Mouse (Mus musculus) heart, embryonic 13.5 days (tissue): ENCODE measurements around the gene Slit3. TPM values are rescaled to one million over a fixed set of nuclear protein-coding genes. Genes with fewer than 3 reads are reported as not detected.

ENCODE experiments used
- ATAC-seq: fragments of 200-750 bp; cut with Nextera tagmentation; 2 replicates; pipeline ENCODE4 v1.8.0; 2017; ENCODE audit warnings: moderate TSS enrichment; ENCODE audit not compliant: insufficient number of reproducible peaks, low FRiP score, low TSS enrichment; ENCODE audit errors: extremely low read depth
- H3K27ac ChIP-seq: fragments of 300-500 bp; sonication (generic); replicated peaks from 2 replicates; pipeline ENCODE4 v1.5.1; 2015; ENCODE audit warnings: moderate library complexity, mild to moderate bottlenecking, inconsistent platforms
- H3K27me3 ChIP-seq: fragments of 300-500 bp; sonication (generic); replicated peaks from 2 replicates; pipeline ENCODE4 v1.6.1; 2015; ENCODE audit warnings: mild to moderate bottlenecking, inconsistent platforms
- H3K36me3 ChIP-seq: fragments of 300-500 bp; sonication (generic); 2 replicates; pipeline ENCODE4 v1.6.1; 2015; ENCODE audit warnings: mild to moderate bottlenecking, inconsistent platforms
- H3K4me1 ChIP-seq: fragments of 300-500 bp; sonication (generic); 2 replicates; pipeline ENCODE4 v1.6.1; 2015; ENCODE audit warnings: inconsistent platforms
- H3K4me2 ChIP-seq: fragments of 300-500 bp; sonication (generic); 2 replicates; pipeline ENCODE4 v1.6.1; 2015; ENCODE audit warnings: inconsistent platforms, mild to moderate bottlenecking, moderate library complexity
- H3K4me3 ChIP-seq: fragments of 300-500 bp; sonication (generic); 2 replicates; pipeline ENCODE4 v1.5.1; 2015; ENCODE audit warnings: moderate library complexity, mild to moderate bottlenecking, inconsistent platforms
- H3K9ac ChIP-seq: fragments of 300-500 bp; sonication (generic); 2 replicates; pipeline ENCODE4 v1.6.1; 2015; ENCODE audit warnings: inconsistent platforms, mild to moderate bottlenecking, moderate library complexity
- H3K9me3 ChIP-seq: fragments of 300-500 bp; sonication (generic); 2 replicates; pipeline ENCODE4 v1.6.1; 2016; ENCODE audit warnings: inconsistent platforms
- WGBS: fragments of 180-500 bp; shearing (Covaris S2); methylation state at CpG from one replicate; pipeline ENCODE4 v1.1.7; 2015; ENCODE audit warnings: mixed read lengths; 5-methylcytosine and 5-hydroxymethylcytosine counted together
- polyA plus RNA-seq: library from polyadenylated mRNA; unstranded; fragments of >200 nt; fragmentation: Nextera tagmentation; extraction: Ambion mirVana; gene quantifications from 2 replicates; pipeline ENCODE4 v1.2.1, GENCODE M21; 2015

The Slit3 gene
- polyA plus RNA-seq, 1 experiment from 2014 or later, result 12.5 TPM

- 84% methylated on average over 7 of the region's 7 CpGs for WGBS
- Histone ChIP-seq H3K27ac (no peak overlapping the region), H3K9ac (no peak overlapping the region), H3K27me3 (no peaks in the 10 kb centered on the region), H3K4me3 (no peak overlapping the region), H3K36me3 (no peaks in the 10 kb centered on the region), H3K4me2 (no peak overlapping the region), H3K9me3 (no peaks in the 10 kb centered on the region), H3K4me1 (peaks cover 26% of the 10 kb centered on the region)
- no peak for ATAC-seq
Measured at GRCm38 (mm10) chr11:35155281-35155680, 34.3 kb downstream of the Slit3 start.

DNA sequence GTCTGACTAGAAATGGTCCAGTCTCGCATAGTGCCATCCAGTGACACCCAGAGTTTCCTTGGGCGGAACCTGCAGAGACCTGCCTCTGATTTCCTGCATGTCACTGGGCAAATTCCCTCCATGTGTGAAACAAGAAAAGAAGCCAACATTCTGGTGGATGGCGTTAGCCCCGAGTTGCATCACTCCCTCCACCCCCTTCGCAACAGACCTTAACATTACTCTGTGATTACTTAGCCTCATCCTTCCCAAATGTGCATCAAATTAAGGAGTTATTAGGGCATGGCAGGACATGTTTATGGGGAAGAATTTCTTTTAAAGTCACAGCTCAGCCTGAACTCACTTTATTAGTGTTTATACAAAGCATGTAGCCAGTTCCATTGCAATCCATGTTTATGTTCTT lies 35.7 kb downstream of the Slit3 start:
- Histone ChIP-seq H3K4me3 (no peak overlapping the region), H3K9ac (no peak overlapping the region), H3K27me3 (no peaks in the 10 kb centered on the region), H3K27ac (no peak overlapping the region), H3K4me2 (no peak overlapping the region), H3K9me3 (no peaks in the 10 kb centered on the region), H3K36me3 (no peaks in the 10 kb centered on the region), H3K4me1 (peaks cover 26% of the 10 kb centered on the region)
- ATAC-seq, result no peak
- 78% methylated on average over 5 of the region's 5 CpGs for WGBS

DNA sequence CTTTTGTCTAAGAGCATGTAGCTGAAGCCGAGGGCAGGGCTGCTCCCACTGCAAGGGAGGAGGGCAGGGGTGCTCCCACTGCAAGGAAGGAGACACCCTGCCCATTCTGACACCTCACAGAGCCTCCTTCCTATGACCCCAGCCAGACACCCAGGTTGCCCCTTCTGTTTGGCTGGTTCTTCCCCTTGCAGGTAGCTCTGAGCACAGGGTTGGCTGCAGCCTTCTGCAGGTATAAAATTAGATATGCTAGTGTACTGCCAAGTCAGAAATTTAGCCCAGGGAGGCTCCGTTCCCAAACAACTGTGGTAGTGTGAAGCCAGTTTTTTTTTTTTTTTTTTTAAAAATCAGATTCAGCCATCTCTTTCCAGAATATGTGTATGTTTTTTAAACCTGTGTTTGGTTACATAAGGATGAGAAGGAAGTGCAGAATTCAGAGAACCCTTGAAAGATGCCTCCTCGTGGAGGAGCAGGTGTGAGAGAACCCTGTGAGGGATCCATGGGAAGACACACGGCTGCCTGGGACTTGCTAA lies 39.7 kb downstream of the Slit3 start:
- Histone ChIP-seq H3K36me3 (no peaks in the 10 kb centered on the region), H3K4me3 (no peak overlapping the region), H3K4me1 (peaks cover 4% of the 10 kb centered on the region; the same call in 1 of the 2 replicates), H3K27ac (no peak overlapping the region), H3K9me3 (no peaks in the 10 kb centered on the region), H3K27me3 (no peaks in the 10 kb centered on the region), H3K4me2 (no peak overlapping the region), H3K9ac (no peak overlapping the region)
- WGBS, result 73% methylated on average over 4 of the region's 4 CpGs
- ATAC-seq, result no peak

DNA sequence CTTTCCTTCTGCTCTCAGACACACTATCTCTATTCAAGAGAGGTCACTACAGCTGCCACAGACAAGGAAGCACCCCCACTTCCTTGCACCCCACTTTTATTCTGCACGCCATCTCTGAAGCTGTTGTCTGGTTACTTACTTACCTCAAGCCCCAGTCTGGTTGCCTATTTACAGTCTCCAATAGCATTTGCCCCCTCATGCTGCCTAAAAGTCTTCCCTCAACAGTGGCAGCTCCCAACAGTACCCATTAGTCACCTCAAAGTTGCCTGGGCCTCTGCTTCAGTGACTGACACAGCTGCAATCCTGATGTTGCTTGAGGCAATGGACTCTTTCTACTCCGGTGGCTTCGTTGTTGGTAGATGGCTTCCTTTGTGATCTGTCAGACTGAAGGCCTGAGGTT lies 42.4 kb downstream of the Slit3 start:
- no peaks in the 10 kb centered on the region for H3K27me3 ChIP-seq
- 90% methylated on average over 3 of the region's 3 CpGs for WGBS
- peaks cover 4% of the 10 kb centered on the region; the same call in 1 of the 2 replicates for H3K4me1 ChIP-seq
- H3K4me3 ChIP-seq, result no peak overlapping the region
- no peak for ATAC-seq
- H3K9me3 ChIP-seq, result no peaks in the 10 kb centered on the region
- H3K4me2 ChIP-seq, result no peak overlapping the region
- no peaks in the 10 kb centered on the region for H3K36me3 ChIP-seq
- no peak overlapping the region for H3K9ac ChIP-seq
- H3K27ac ChIP-seq, result no peak overlapping the region

- Histone ChIP-seq H3K4me2 (no peak overlapping the region), H3K9ac (no peak overlapping the region), H3K36me3 (peaks cover 5% of the 10 kb centered on the region; the same call in 1 of the 2 replicates), H3K9me3 (no peaks in the 10 kb centered on the region), H3K27ac (no peak overlapping the region), H3K27me3 (no peaks in the 10 kb centered on the region), H3K4me1 (peaks cover 4% of the 10 kb centered on the region; the same call in 1 of the 2 replicates), H3K4me3 (no peak overlapping the region)
- 65% methylated on average over 8 of the region's 8 CpGs for WGBS
- ATAC-seq, result no peak
Measured at GRCm38 (mm10) chr11:35167176-35167575, 46.2 kb downstream of the Slit3 start.

DNA sequence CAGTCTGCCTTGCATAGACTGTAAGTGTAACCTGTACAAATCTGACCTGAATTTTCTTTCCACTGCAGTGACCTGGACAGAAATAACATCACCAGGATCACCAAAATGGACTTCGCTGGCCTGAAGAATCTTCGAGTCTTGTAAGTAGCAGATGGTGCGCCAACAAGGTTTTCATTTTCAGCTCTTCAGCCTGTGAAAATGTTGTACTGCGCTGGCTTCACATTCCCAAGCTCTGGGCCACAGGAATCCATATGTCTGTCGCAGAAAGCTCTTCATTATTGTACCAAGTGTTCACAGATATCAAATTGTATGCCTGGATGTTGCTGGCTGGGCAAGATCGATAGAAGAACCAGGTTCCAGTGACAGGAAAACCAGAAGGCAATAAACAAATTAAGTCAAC lies 50.5 kb downstream of the Slit3 start:
- Histone ChIP-seq H3K27ac (no peak overlapping the region), H3K27me3 (no peaks in the 10 kb centered on the region), H3K4me2 (no peak overlapping the region), H3K9ac (no peak overlapping the region), H3K4me3 (no peak overlapping the region), H3K36me3 (peaks cover 13% of the 10 kb centered on the region; the same call in 1 of the 2 replicates), H3K9me3 (no peaks in the 10 kb centered on the region), H3K4me1 (no peaks in the 10 kb centered on the region)
- WGBS, result 83% methylated on average over 6 of the region's 6 CpGs
- no peak for ATAC-seq

DNA sequence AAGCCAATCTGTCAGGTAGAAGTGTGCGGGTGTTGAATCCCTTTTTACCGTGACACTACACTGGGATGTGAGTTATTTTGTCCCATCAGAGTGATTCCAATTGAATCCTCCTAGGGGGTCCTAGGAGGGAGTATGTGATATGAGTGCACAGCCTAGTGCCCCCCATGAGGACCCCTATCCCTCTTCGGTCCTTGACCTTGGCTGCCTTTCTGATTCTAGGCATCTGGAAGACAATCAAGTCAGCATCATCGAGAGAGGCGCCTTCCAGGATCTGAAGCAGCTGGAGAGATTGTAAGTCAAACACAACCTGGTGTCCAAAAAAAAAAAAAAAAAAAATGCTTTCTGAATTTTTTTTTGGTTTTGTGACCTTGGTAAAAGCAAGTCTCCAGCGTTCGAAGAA lies 56.5 kb downstream of the Slit3 start:
- H3K9ac ChIP-seq, result no peak overlapping the region
- no peak for ATAC-seq
- no peak overlapping the region for H3K4me3 ChIP-seq
- H3K9me3 ChIP-seq, result no peaks in the 10 kb centered on the region
- no peak overlapping the region for H3K27ac ChIP-seq
- H3K36me3 ChIP-seq, result 0 out of 2 replicates have a peak, but pooled peaks cover 6% of the 10 kb centered on the region
- no peaks in the 10 kb centered on the region for H3K27me3 ChIP-seq
- H3K4me1 ChIP-seq, result peaks cover 9% of the 10 kb centered on the region
- H3K4me2 ChIP-seq, result no peak overlapping the region
- WGBS, result 68% methylated on average over 7 of the region's 7 CpGs

- no peak for ATAC-seq
- Histone ChIP-seq H3K9ac (no peak overlapping the region), H3K4me3 (no peak overlapping the region), H3K27ac (no peak overlapping the region), H3K27me3 (no peaks in the 10 kb centered on the region), H3K4me1 (peaks cover 9% of the 10 kb centered on the region), H3K9me3 (no peaks in the 10 kb centered on the region), H3K36me3 (no peaks in the 10 kb centered on the region), H3K4me2 (peak overlapping the region; percentile 31)
- 57% methylated on average over 24 of the region's 24 CpGs for WGBS
Measured at GRCm38 (mm10) chr11:35178144-35178817, 57.3 kb downstream of the Slit3 start.

DNA sequence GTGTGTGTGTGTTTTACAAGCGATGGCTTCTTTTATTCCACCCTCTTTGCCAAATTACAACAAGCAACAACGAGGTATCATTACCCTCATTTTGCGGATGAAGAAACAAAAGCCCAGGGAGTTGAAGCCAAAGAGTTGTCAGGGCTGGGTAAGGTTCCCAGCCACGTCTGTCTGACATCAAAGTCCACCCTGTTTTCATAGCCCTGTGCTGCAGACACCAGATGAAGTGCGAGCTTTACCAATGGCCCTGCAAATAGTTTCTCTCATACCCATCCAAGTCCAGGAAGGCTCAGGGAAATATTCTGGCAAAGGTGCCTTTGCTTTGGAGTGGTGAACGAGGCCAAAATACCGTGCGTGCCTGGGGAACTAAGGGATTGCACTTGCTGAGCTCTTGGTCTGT lies 58.3 kb downstream of the Slit3 start:
- WGBS, result 72% methylated on average over 8 of the region's 8 CpGs
- ATAC-seq, result no peak
- Histone ChIP-seq H3K36me3 (no peaks in the 10 kb centered on the region), H3K9me3 (no peaks in the 10 kb centered on the region), H3K27me3 (no peaks in the 10 kb centered on the region), H3K4me2 (no peak overlapping the region), H3K4me3 (no peak overlapping the region), H3K27ac (no peak overlapping the region), H3K4me1 (peaks cover 9% of the 10 kb centered on the region), H3K9ac (no peak overlapping the region)

GRCm38 (mm10) chr11:35182887-35183286 lies 61.9 kb downstream of the Slit3 start:
- no peak overlapping the region for H3K4me3 ChIP-seq
- no peak overlapping the region for H3K27ac ChIP-seq
- H3K9me3 ChIP-seq, result no peaks in the 10 kb centered on the region
- no peak for ATAC-seq
- H3K4me2 ChIP-seq, result no peak overlapping the region
- peaks cover 8% of the 10 kb centered on the region for H3K4me1 ChIP-seq
- peaks cover 7% of the 10 kb centered on the region for H3K36me3 ChIP-seq
- 81% methylated on average over 5 of the region's 5 CpGs for WGBS
- no peaks in the 10 kb centered on the region for H3K27me3 ChIP-seq
- no peak overlapping the region for H3K9ac ChIP-seq

DNA sequence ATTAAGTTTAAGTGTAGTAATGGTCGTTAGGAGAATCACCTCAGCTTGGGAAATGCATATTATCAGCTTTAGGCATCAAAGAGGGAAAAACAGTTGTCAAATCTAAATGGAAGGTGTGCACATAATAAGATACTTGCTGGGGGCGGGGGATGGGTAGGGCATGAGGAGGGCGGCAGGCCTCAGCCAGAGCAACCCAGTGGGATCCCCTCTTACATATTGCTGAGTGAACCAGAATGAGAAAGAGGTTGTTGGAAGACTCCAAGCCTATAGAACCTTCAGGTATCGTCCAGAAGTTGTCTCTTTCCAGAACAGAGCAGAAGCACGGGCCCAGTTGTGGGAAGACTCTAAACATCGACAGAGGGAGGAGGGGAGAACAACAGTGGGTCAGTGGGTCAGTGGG lies 73.8 kb downstream of the Slit3 start:
- no peaks in the 10 kb centered on the region for H3K9me3 ChIP-seq
- H3K4me1 ChIP-seq, result no peaks in the 10 kb centered on the region
- H3K4me2 ChIP-seq, result no peak overlapping the region
- no peak overlapping the region for H3K27ac ChIP-seq
- no peaks in the 10 kb centered on the region for H3K27me3 ChIP-seq
- ATAC-seq, result no peak
- H3K4me3 ChIP-seq, result no peak overlapping the region
- H3K36me3 ChIP-seq, result no peaks in the 10 kb centered on the region
- no peak overlapping the region for H3K9ac ChIP-seq
- 79% methylated on average over 6 of the region's 6 CpGs for WGBS

DNA sequence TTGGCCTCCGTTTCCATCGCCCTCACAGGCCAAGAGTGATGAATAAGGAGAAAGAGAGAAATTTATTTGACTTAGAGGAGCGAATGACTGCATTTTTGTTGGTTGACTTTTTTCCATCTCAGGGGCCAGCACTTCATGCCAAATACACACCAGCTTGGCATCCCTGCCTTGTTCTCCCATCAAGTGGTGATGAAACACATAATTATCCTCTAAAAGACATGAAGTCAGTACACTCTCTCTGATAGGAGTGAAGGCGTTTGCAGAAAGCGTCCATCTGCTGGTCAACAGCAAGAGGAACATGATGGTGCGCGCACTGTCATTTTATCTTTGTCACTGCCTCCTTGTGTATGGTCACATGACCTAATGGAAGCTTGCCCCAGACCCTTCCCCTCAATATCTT lies 75.8 kb downstream of the Slit3 start:
- ATAC-seq, result no peak
- Histone ChIP-seq H3K4me2 (no peak overlapping the region), H3K36me3 (no peaks in the 10 kb centered on the region), H3K27ac (no peak overlapping the region), H3K4me1 (no peaks in the 10 kb centered on the region), H3K9ac (no peak overlapping the region), H3K9me3 (no peaks in the 10 kb centered on the region), H3K4me3 (no peak overlapping the region), H3K27me3 (no peaks in the 10 kb centered on the region)
- WGBS, result 76% methylated on average over 7 of the region's 7 CpGs
